Mouse (Mus musculus): ENCODE data around the gene Tbpl1.

- no peak for TF ChIP-seq CTCF (IDR thresholded peaks at IDR 0.05; ENCODE audit: low read depth)
- no peak for TF ChIP-seq EP300 (IDR thresholded peaks at IDR 0.05; ENCODE audit: low read depth)
These were observed 443 bp upstream of the Tbpl1 start for GRCm38 (mm10) chr10:22732181-22732580.

Measured in liver, embryonic 14.5 days (tissue).